Mouse (Mus musculus) liver, embryonic 18 days (tissue): Measurements from ENCODE around the gene Fam92a. TPM values are rescaled to one million over a fixed set of nuclear protein-coding genes. Genes with fewer than 3 reads are reported as not detected.

Experiments used
- polyA plus RNA-seq: library from polyadenylated mRNA; depleted of rRNA; stranded (reverse); fragments of >200 nt; gene quantifications from 2 replicates; pipeline ENCODE4 v1.2.3, GENCODE M21; 2012; rRNA removed

The Fam92a gene
- 7.9 and 8.7 TPM in 2 replicates for polyA plus RNA-seq

GRCm38 (mm10) chr4:12171318-12172091 is at the start of gene Fam92a:
Gene Fam92a, minus strand, starts transcription at chr4:12172015.

DNA sequence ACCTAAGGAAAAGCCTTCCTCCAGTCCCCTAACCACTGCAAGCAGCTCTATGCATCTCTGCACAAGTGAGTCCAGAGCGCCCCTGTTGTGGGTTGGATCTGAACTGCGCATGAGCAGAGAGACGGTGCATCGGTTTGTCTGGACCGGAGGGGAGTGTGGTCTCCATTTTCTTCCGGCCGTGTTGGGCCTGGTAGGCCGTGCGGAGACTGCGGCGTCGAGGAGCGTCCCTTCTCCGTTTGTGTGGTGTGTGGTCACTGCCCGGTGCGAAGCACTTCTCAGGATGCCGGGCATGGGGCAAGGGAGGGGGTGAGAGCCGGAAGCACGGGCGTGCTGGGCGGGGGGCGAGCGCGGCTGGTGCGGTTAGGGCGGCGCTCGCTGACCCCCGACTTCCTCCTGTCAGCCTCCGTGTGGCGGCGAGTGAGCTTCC is 31.7 kb downstream of the Fam92a start, which contains the start of gene Rbm12b1:
Gene Rbm12b1, plus strand, starts transcription at position 124 of the 427 bp plus-strand sequence.

Other genes with a start within 250 kb of the Fam92a start
- gene Gm10604, start 190.8 kb downstream of the Fam92a start, polyA plus RNA-seq = not detected in 2 replicates
- gene Rbm12b2, start 82.6 kb downstream of the Fam92a start, polyA plus RNA-seq = 3.4 and 3.7 TPM in 2 replicates
- 3.9 and 4.4 TPM in 2 replicates for gene Rbm12b1, start 31.8 kb downstream of the Fam92a start, polyA plus RNA-seq